Mouse (Mus musculus) cerebellum, postnatal 10 days (tissue): ENCODE results near the gene Mxd4.

Source experiments
- DNase-seq, 2 experiments: peaks; one replicate each; pipeline ENCODE4 v3.0.0; 2021; ENCODE audit warnings: mixed read lengths in 2 of 2

The Mxd4 gene

DNA sequence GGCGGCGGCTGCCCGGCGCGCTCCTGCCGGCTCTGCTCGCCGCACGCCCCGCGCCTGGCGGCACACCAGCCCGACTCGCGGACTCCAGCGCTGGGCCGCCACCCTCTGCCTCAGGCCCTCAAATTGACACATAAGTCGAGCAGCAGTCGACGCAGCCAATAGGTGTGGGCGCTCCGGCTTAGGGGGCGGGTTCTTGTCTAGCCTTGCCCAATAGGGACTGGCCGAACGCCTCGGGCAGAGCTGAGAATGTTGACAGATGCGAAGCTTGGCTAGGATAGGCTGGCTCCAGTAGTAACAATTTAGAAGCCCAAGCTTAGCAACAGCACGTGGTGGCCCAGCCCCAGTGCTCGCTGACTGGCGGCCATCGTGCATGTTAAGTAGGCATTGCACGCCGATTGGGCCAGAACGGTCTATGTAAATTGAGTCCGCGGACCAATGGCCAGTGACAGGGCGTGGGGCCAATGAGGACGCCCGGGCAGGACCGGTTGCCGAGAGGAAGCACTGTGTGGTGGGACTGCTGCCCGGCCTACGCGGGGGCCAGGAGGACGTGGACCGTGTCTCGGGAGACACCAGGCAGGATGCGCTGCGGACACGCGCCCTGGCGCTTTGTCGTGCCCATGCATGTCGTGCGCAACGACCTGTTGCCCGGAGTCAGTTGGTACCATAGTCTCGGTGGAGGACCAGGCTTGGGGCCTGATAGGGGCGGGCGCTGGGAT is at the start of gene Mxd4:
Gene Mxd4 (minus strand): TSS at position 120 of the 716 bp plus-strand sequence.
- DNase-seq = peak; percentile 99 to 100

- DNase-seq = peak; percentile 52 to 71
Observed at GRCm38 (mm10) chr5:34235898-34236420, 48.4 kb upstream of the Mxd4 start.

DNA sequence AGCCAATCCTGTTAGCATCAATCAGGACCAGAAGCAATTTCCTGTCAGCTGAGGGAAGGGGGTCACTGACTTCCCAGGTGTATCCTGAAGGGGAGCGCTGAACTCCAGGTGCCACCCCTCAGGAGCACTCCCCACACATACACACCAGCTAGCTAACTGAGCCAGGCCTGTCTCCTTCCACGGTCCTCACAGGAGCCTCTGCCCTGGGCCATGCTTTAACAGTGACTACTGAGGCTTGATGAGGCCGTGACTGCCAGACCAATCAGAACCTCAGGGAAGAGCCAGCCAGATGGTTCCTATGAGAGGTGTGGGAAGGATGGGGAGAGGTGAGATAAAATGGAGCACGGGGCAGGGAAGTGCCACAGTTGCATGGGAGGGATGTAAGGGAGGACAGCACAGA is 47.5 kb upstream of the Mxd4 start:
- no peak for DNase-seq

- no peak for DNase-seq
Observed at GRCm38 (mm10) chr5:34233221-34233515, 45.6 kb upstream of the Mxd4 start.

GRCm38 (mm10) chr5:34232481-34233220 is 45.1 kb upstream of the Mxd4 start:
- no peak for DNase-seq

- no peak for DNase-seq
Observed at GRCm38 (mm10) chr5:34231901-34232300, 44.4 kb upstream of the Mxd4 start.

DNA sequence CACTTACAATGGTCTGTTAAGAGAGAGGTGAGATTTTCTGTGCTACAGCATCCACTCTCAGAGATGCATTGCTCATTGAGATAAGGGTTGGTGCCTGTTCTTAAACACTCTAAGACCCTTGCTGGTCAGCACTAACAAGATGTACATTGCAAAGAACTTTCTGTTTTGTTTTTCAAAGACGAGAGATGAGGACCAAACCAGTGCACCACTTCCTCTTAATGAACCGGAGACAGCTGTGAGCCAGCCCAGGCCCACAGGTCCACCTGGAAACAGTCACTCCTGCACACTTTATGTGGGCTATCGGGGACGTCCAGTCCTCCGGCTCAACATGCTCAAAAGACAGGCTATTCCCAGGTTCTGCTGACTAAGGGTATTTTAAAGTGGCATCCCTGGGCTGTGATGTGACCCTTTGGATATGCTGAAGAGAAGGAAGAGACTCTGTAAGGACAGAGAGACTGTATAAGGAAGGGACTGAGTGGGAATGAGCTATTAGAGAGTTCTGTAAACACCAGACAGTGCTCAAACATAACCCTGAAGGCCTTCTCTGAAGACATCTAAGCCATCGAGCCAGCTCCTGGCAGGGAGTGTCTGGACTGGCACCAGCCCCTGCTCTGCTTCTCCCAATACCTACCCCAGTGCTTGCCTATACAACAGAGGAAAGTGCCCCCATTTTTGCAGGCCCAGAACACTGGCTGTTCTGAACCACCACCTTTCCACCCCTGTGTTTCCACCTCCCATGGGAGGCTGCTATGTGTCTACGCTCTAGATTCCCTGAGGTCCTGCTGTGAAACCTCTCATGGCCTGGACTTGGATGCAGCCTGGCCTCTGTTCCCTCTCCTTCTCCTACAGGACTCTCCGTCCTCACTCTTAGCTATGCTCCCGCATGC is 43.3 kb upstream of the Mxd4 start:
- no peak for DNase-seq

GRCm38 (mm10) chr5:34229503-34229902 is 42.0 kb upstream of the Mxd4 start:
- DNase-seq = no peak

GRCm38 (mm10) chr5:34225516-34225915 is 38.0 kb upstream of the Mxd4 start:
- peak; percentile 80 to 83 for DNase-seq

DNA sequence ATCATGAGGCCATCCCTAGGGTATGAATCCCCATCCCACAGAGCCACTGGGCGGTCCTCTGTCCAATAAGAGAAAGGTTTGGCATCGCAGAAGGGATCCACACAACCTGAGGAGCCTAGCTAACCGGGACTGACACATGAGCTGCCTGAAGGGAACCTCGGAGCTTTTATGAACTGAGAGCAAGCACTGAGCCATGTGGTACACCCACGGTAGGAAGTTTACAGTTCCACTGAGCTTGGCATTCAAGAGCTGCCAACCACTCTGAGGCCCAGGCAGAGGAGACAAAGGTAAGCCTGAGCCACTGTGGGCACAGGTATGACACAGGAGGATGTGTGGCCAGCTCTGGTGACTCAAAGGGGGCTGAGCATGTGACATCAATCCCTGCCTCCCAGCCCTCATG is 37.0 kb upstream of the Mxd4 start:
- no peak for DNase-seq

DNA sequence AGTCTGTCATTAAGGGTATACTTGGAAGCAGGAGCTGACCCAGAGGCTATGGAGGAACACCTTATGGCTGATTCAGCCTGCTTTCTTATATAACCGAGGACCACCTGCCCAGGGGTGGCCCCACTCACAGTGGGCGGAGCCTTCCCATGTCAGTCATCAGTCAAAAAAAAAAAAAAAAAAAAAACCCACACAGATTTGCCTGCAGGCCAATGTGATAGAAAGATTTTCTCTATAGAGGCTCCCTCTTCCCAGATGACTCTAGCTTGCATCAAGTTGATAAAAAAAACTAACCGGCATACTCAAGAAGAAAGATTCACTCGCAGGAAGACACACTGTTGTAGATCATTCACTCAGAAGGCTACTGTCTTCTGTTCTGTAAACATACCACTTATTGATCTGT is 32.5 kb upstream of the Mxd4 start:
- no peak for DNase-seq

- no peak for DNase-seq
Observed at GRCm38 (mm10) chr5:34218672-34219071, 31.2 kb upstream of the Mxd4 start.

DNA sequence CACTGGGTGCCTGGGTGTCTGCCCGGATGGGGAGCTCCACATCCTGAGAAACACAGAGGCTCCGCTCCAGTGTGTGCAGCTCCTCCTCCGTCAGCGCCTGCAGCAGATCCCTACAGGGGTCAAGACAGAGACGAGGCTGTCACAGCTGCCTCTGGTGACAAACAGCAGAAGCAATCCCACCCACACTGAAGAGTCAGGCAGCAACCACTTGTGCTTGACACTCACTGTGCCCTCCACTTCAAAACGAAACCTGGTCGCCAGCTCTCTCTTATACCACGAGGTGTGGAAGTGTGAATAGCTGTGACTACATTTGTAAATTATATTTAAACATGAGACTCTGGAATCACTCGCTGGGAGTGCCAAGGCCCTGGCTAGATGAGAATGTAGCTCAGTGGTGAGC is 30.2 kb upstream of the Mxd4 start:
- DNase-seq = no peak

GRCm38 (mm10) chr5:34216025-34216424 is 28.5 kb upstream of the Mxd4 start:
- no peak for DNase-seq

GRCm38 (mm10) chr5:34213659-34214058 is 26.1 kb upstream of the Mxd4 start:
- DNase-seq = peak; percentile 56 to 58

DNA sequence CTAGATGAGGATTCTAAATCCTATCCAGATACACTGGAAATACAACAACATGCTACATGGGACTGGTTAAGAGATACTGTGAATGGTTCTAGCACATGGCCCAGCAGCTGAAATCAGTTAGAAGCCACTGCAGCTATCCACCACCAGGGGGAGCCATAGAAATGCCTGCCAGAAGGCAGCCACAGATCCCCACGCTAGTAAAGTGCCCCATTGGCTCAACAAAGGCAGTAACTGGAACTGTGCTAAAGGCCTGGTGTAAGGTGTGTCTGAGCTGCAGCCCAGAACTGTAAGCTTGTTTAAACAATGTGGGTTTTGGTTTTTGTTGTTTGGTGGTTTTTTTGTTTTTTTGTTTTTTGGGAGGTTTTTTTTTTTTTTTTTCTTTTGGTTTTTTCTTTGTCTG is 22.8 kb upstream of the Mxd4 start:
- peak; percentile 90 to 92 for DNase-seq

- DNase-seq = peak in 1 of 2 experiments; percentile 45
Observed at GRCm38 (mm10) chr5:34207503-34207902, 20.0 kb upstream of the Mxd4 start.

DNA sequence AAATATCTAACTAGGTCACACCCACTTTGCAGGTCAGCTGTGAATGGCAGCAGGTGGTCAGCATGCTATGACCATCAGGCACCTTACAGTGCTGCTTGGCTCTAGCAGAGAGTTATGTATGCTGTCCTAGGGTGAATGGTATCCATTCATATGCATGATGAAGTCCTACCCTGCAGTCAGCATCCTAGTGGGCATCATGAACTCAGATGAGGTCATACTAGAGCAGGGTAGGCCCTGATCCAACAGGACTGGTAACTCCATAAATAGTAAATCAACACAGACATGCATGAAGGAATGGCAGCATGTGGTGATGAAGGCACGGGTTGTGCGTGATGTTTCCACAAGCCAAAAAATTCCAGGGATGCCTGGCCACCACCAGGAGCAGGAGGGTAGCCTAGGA is 18.3 kb upstream of the Mxd4 start:
- peak; percentile 63 to 68 for DNase-seq

- peak; percentile 92 to 94 for DNase-seq
Observed at GRCm38 (mm10) chr5:34204911-34205310, 17.4 kb upstream of the Mxd4 start.

- DNase-seq = peak; percentile 60 to 63
Observed at GRCm38 (mm10) chr5:34202006-34202405, 14.5 kb upstream of the Mxd4 start.

DNA sequence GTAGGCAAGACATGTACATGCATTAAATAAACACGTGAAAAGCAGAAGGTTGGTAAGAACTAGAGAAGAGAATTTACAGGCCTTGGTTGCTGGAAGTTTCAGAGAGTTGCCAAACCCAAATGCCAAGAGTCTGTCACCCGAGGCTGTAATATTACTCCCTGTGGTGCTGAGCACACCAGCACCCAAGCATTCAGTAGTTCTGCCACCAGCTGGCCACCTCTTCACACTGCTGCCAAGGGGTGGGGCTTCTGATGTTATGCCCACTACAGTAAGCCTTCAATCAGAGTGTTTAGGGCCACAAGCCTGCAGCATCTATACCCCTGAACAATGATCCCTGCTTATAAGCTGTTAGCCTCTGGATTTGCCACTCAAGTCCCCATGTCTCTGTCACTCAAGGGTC is 13.9 kb upstream of the Mxd4 start:
- peak; percentile 54 to 63 for DNase-seq

- DNase-seq = no peak
Observed at GRCm38 (mm10) chr5:34198615-34199014, 11.1 kb upstream of the Mxd4 start.

DNA sequence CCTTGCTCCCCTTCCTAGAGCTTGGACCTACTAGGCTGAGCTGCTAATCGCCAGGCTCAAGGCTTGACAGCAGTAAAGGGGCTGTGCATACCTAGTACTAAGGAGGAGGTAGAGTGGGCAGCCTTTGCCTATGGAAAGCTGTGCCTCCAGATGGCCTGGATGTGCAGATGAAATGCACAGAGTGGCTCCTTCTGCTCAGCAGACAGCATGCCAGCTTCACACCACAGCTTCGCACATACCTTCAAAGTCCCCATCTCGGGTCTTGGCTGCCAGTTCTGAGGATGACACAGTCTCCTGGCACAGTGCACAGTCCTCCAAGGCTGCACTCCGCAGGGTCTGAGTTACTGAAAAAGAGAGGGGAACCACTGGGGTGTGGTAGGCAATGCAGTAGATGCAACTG is 9.7 kb upstream of the Mxd4 start:
- peak; percentile 78 to 86 for DNase-seq
